In genomic region chr7:120597744-120598243, GRCm38 (mm10) we compare ENCODE assay signal across 8 mouse cellular contexts. TPM values are rescaled to one million over a fixed set of nuclear protein-coding genes. Genes with fewer than 3 reads are reported as not detected.
DNase-seq lines count a peak whose midpoint lies in the region; ATAC-seq and TF ChIP-seq lines count a peak whose summit lies in the region.

No protein-coding gene starts in this region.

- 0 out of 2 replicates have a peak, but pooled peaks cover 3% of the 10 kb centered on the region for H3K27me3 ChIP-seq in testis, adult 2 months (ENCODE audit: control insufficient read depth, insufficient read depth, low read length)
- 0 out of 2 replicates have a peak, but pooled peaks cover 4% of the 10 kb centered on the region for H3K27me3 ChIP-seq in kidney, embryonic 16.5 days (ENCODE audit: insufficient read depth, low read length)
- H3K27me3 ChIP-seq in liver, embryonic 16.5 days (ENCODE audit: control insufficient read depth, insufficient read depth, low read depth, low read length): peaks cover 20% of the 10 kb centered on the region

- H3K27ac ChIP-seq in testis, adult 2 months (ENCODE audit: control insufficient read depth, insufficient read depth, low read depth, low read length): no peak overlapping the region
- H3K27ac ChIP-seq in kidney, embryonic 16.5 days (ENCODE audit: low read length): no peak overlapping the region
- H3K27ac ChIP-seq in liver, embryonic 16.5 days (ENCODE audit: low read length): no peak overlapping the region

- WGBS in kidney, embryonic 16.5 days: 4% methylated on average over 41 of the region's 41 CpGs
- WGBS in liver, embryonic 16.5 days (ENCODE audit: insufficient replicate concordance): 9% methylated on average over 41 of the region's 41 CpGs

- H3K4me1 ChIP-seq in testis, adult 2 months (ENCODE audit: control insufficient read depth, insufficient read depth, low read length): peaks cover 4% of the 10 kb centered on the region; the same call in 1 of the 2 replicates
- H3K4me1 ChIP-seq in kidney, embryonic 16.5 days (ENCODE audit: insufficient read depth, low read length): no peaks in the 10 kb centered on the region
- no peaks in the 10 kb centered on the region for H3K4me1 ChIP-seq in liver, embryonic 16.5 days (ENCODE audit: control insufficient read depth, low read depth, low read length)

- H3K9me3 ChIP-seq in kidney, embryonic 16.5 days (ENCODE audit: low read length): no peaks in the 10 kb centered on the region
- no peaks in the 10 kb centered on the region for H3K9me3 ChIP-seq in liver, embryonic 16.5 days (replicated peaks; ENCODE audit: control insufficient read depth, low read length)

- no peaks in the 10 kb centered on the region for H3K36me3 ChIP-seq in testis, adult 2 months (ENCODE audit: control insufficient read depth, insufficient read depth, low read length)
- H3K36me3 ChIP-seq in kidney, embryonic 16.5 days (ENCODE audit: insufficient read depth, low read length): no peaks in the 10 kb centered on the region
- H3K36me3 ChIP-seq in liver, embryonic 16.5 days (ENCODE audit: control insufficient read depth, insufficient read depth): no peaks in the 10 kb centered on the region

- ATAC-seq in granulocyte monocyte progenitor cell, adult 5-6 weeks (replicated peaks; ENCODE audit: poor library complexity, severe bottlenecking): peak; percentile 59
- peak; percentile 57; the same call in 1 of the 2 replicates for ATAC-seq in kidney, embryonic 16.5 days (ENCODE audit: low FRiP score, low TSS enrichment)
- no peak for ATAC-seq in liver, embryonic 16.5 days (ENCODE audit: low read depth)

- TF ChIP-seq CTCF in testis, adult 2 months (IDR thresholded peaks at IDR 0.05; ENCODE audit: control insufficient read depth, insufficient read depth, insufficient replicate concordance, low read depth, low read length): no peak

- DNase-seq in testis, postnatal 10 days (ENCODE audit: low spot score): no peak
- DNase-seq in cerebellum, postnatal 25 days: peak; percentile 73 to 77
- DNase-seq in right cerebral cortex, adult 2 months (ENCODE audit: low spot score in 2 of 2): peak; percentile 15 to 17
- no peak for DNase-seq in spleen, postnatal 14 days (ENCODE audit: low spot score in 2 of 2)

- H3K9ac ChIP-seq in kidney, embryonic 16.5 days (replicated peaks; ENCODE audit: low read length): peak overlapping the region; percentile 56
- no peak overlapping the region for H3K9ac ChIP-seq in liver, embryonic 16.5 days (ENCODE audit: low read depth, low read length)

- H3K4me2 ChIP-seq in kidney, embryonic 16.5 days (replicated peaks; ENCODE audit: low read depth, low read length): peak overlapping the region; percentile 65
- peak overlapping the region; percentile 35 for H3K4me2 ChIP-seq in liver, embryonic 16.5 days (ENCODE audit: low read depth, low read length)

- no peak for TF ChIP-seq POLR2A in testis, adult 2 months (IDR thresholded peaks at IDR 0.05; ENCODE audit: control insufficient read depth, low read depth, low read length)

- H3K4me3 ChIP-seq in testis, adult 2 months (ENCODE audit: control insufficient read depth, low read depth, low read length): peak overlapping the region; percentile 75
- H3K4me3 ChIP-seq in kidney, embryonic 16.5 days (ENCODE audit: low read length): peak overlapping the region; percentile 49
- H3K4me3 ChIP-seq in liver, embryonic 16.5 days (ENCODE audit: low read depth, low read length): peak overlapping the region; percentile 1; the same call in 1 of the 2 replicates

RNA-seq across cellular contexts. Expression of gene Uqcrc2, which starts 37.2 kb away (rescaled TPM):
- 43.5 and 52.8 TPM in 2 replicates for polyA plus RNA-seq in testis, adult 2 months (2012; rRNA removed)
- 156 and 193 TPM in 2 replicates for total RNA-seq in granulocyte monocyte progenitor cell, adult 5-6 weeks (2014; fragmentation: Nextera tagmentation)
- total RNA-seq in granulocyte monocyte progenitor cell, adult 5-6 weeks (2017): 141 and 174 TPM in 2 replicates
- 261 and 273 TPM in 2 replicates for polyA plus RNA-seq in kidney, embryonic 16.5 days (2015; fragmentation: Nextera tagmentation; extraction: Ambion mirVana)
- polyA plus RNA-seq in liver, embryonic 16.5 days (2015; fragmentation: Nextera tagmentation; extraction: Ambion mirVana): 119 and 127 TPM in 2 replicates

Comparison
In these comparisons a context has a peak if more than half of its experiments do, and no peak if none do; other contexts are left out.
1. H3K4me3 ChIP-seq: peak in every context shown above with its lines; median percentile 75 in testis, adult 2 months; 49 in kidney, embryonic 16.5 days; 1 in liver, embryonic 16.5 days.
2. DNase-seq: peak in cerebellum, postnatal 25 days (2 of 2) and right cerebral cortex, adult 2 months (2 of 2); none in testis, postnatal 10 days (single experiment) and spleen, postnatal 14 days (0 of 2).